Mouse (Mus musculus) megakaryocyte progenitor cell, adult 5-6 weeks (primary cell): ENCODE data around the gene Zscan4c. TPM values are rescaled to one million over a fixed set of nuclear protein-coding genes. Genes with fewer than 3 reads are reported as not detected.
"Not testable (repeated sequence)": the region's sequence is repeated elsewhere in the genome, so short reads cannot be mapped to it uniquely, and the experiment has no call there.

Experiments
- ATAC-seq: replicated peaks from 2 replicates; pipeline ENCODE4 v1.8.0; 2016; ENCODE audit warnings: mild to moderate bottlenecking, moderate TSS enrichment, inconsistent platforms; ENCODE audit not compliant: poor library complexity
- total RNA-seq, 2 experiments: library from RNA; stranded (forward) in 1 of 2; stranded (reverse) in 1 of 2; fragments of 157-497, 149-512 nt in 1 of 2; fragments of 200-1000 nt in 1 of 2; gene quantifications; 2 replicates each; pipeline versions ENCODE4 v1.2.3 to v1.2.4; 2015 to 2017

Gene Zscan4c
- total RNA-seq (2015) (not detected in 2 replicates), total RNA-seq (2017) (not detected in 2 replicates)

- ATAC-seq = not testable (repeated sequence)
Observed at GRCm38 (mm10) chr7:11005445-11005844, at the start of gene Zscan4c. Gene Zscan4c (plus strand): TSS chr7:11005745.

Other genes starting within 250 kb of the Zscan4c start
- gene Zscan4b, start 100.7 kb upstream of the Zscan4c start, total RNA-seq (2015) = not detected in 2 replicates
- gene Zscan4b, start 100.7 kb upstream of the Zscan4c start, total RNA-seq (2017) = not detected in 2 replicates
- gene Zscan4-ps1, start 63.9 kb downstream of the Zscan4c start, total RNA-seq (2015) = not detected in 2 replicates
- not detected in 2 replicates for gene Zscan4-ps1, start 63.9 kb downstream of the Zscan4c start, total RNA-seq (2017)
- not detected in 2 replicates for gene Zscan4d, start 160.4 kb downstream of the Zscan4c start, total RNA-seq (2015)
- gene Zscan4d, start 160.4 kb downstream of the Zscan4c start, total RNA-seq (2017) = not detected in 2 replicates